Mouse (Mus musculus) cerebellum, adult 2 months (tissue): ENCODE measurements around the gene Cnr2.

ENCODE experiments used
- CTCF ChIP-seq: fragments of 200-500 bp; IDR thresholded peaks from 2 replicates; pipeline ENCODE4 v1.5.1; 2011; ENCODE audit warnings: low read depth, mild to moderate bottlenecking, control low read depth, low read length, moderate library complexity, borderline replicate concordance; ENCODE audit not compliant: insufficient read depth
- POLR2A ChIP-seq: fragments of 200-500 bp; IDR thresholded peaks from 2 replicates; pipeline ENCODE4 v1.6.1; 2011; ENCODE audit warnings: low read length, control low read depth, borderline replicate concordance; ENCODE audit not compliant: insufficient read depth

DNA sequence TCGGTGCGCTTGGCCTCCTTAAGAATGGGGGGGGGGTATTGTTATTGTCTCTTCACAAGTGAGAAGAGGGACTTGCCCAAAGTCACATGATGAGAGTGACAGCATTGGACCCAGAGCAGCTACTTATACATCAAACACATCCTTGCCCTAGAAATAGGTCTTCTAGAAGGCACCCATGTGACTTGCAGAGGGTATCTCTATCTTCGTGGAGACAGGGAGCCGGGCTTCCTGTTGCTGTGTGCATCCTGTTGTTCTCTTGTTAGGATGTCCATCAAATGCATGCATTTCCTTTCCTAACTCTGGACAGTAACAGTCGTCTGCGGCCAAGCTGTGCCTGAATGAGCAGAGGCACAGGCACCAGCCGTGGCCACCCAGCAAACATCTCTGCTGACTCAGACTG is 16.3 kb downstream of the Cnr2 start:
- no peak for TF ChIP-seq CTCF
- TF ChIP-seq POLR2A: no peak
